Mouse (Mus musculus) heart, embryonic 13.5 days (tissue): ENCODE measurements around the gene Asb8. TPM values are rescaled to one million over a fixed set of nuclear protein-coding genes. Genes with fewer than 3 reads are reported as not detected.

Source experiments
- ATAC-seq: fragments of 200-750 bp; cut with Nextera tagmentation; 2 replicates; pipeline ENCODE4 v1.8.0; 2017; ENCODE audit warnings: moderate TSS enrichment; ENCODE audit not compliant: insufficient number of reproducible peaks, low FRiP score, low TSS enrichment; ENCODE audit errors: extremely low read depth
- H3K27ac ChIP-seq: fragments of 300-500 bp; sonication (generic); replicated peaks from 2 replicates; pipeline ENCODE4 v1.5.1; 2015; ENCODE audit warnings: moderate library complexity, mild to moderate bottlenecking, inconsistent platforms
- H3K27me3 ChIP-seq: fragments of 300-500 bp; sonication (generic); replicated peaks from 2 replicates; pipeline ENCODE4 v1.6.1; 2015; ENCODE audit warnings: mild to moderate bottlenecking, inconsistent platforms
- H3K36me3 ChIP-seq: fragments of 300-500 bp; sonication (generic); 2 replicates; pipeline ENCODE4 v1.6.1; 2015; ENCODE audit warnings: mild to moderate bottlenecking, inconsistent platforms
- H3K4me1 ChIP-seq: fragments of 300-500 bp; sonication (generic); 2 replicates; pipeline ENCODE4 v1.6.1; 2015; ENCODE audit warnings: inconsistent platforms
- H3K4me2 ChIP-seq: fragments of 300-500 bp; sonication (generic); 2 replicates; pipeline ENCODE4 v1.6.1; 2015; ENCODE audit warnings: inconsistent platforms, mild to moderate bottlenecking, moderate library complexity
- H3K4me3 ChIP-seq: fragments of 300-500 bp; sonication (generic); 2 replicates; pipeline ENCODE4 v1.5.1; 2015; ENCODE audit warnings: moderate library complexity, mild to moderate bottlenecking, inconsistent platforms
- H3K9ac ChIP-seq: fragments of 300-500 bp; sonication (generic); 2 replicates; pipeline ENCODE4 v1.6.1; 2015; ENCODE audit warnings: inconsistent platforms, mild to moderate bottlenecking, moderate library complexity
- H3K9me3 ChIP-seq: fragments of 300-500 bp; sonication (generic); 2 replicates; pipeline ENCODE4 v1.6.1; 2016; ENCODE audit warnings: inconsistent platforms
- WGBS: fragments of 180-500 bp; shearing (Covaris S2); methylation state at CpG from one replicate; pipeline ENCODE4 v1.1.7; 2015; ENCODE audit warnings: mixed read lengths; 5-methylcytosine and 5-hydroxymethylcytosine counted together
- polyA plus RNA-seq: library from polyadenylated mRNA; unstranded; fragments of >200 nt; fragmentation: Nextera tagmentation; extraction: Ambion mirVana; gene quantifications from 2 replicates; pipeline ENCODE4 v1.2.1, GENCODE M21; 2015

Asb8 gene
- polyA plus RNA-seq, 1 experiment from 2014 or later: 76.5 TPM

DNA sequence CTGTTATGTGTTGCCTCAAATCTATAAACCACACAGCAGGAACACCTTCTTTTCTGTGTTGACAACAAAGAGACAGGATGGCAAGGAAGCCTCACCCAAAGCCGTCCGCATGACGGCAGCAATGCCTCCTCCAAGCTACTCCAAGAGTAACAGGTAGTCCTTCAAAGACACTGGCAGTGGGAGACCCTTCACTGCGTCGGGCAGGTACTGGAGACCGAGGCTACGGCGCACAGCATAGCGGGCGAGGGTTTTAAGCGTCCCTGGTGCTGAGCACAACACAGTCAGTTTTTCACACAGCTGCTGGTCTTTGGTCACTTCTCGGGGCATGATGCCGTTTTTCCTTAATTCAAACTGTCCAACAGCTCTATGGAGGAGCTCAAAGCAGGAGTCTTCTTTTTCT, 29.8 kb downstream of the Asb8 start:
- H3K4me2 ChIP-seq: no peak overlapping the region
- H3K36me3 ChIP-seq: peaks cover 100% of the 10 kb centered on the region

DNA sequence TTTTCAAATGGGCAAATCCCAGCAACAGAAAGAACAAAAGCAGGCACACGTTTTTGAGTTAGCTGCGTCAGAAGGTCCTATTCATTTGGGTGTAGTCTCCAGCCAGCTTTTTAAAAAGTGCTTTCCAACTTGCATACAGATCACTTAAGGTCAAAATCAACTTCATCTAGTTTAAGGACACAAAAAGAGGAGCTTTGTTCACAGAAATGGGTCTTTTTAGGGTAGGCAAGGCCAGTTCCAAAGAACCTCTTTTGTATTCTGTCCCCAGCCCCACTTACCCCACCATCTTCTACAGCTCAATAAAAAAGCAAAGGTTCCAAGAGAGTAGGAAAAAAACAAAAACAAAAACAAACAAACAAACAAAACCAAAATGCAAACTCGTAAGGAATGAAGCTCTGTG, 30.8 kb downstream of the Asb8 start:
- ATAC-seq: no peak
- Histone ChIP-seq H3K27me3 (no peaks in the 10 kb centered on the region), H3K27ac (no peak overlapping the region), H3K4me1 (no peaks in the 10 kb centered on the region), H3K9me3 (no peaks in the 10 kb centered on the region), H3K36me3 (peaks cover 100% of the 10 kb centered on the region), H3K9ac (no peak overlapping the region), H3K4me3 (no peak overlapping the region), H3K4me2 (no peak overlapping the region)
- WGBS: 77% methylated on average over 3 of the region's 3 CpGs

More for the DNA sequence above, 29.8 kb downstream of the Asb8 start:
- H3K27me3 ChIP-seq: no peaks in the 10 kb centered on the region
- H3K4me3 ChIP-seq: no peak overlapping the region
- ATAC-seq: no peak
- 89% methylated on average over 13 of the region's 13 CpGs for WGBS
- H3K4me1 ChIP-seq: no peaks in the 10 kb centered on the region
- no peak overlapping the region for H3K9ac ChIP-seq
- H3K9me3 ChIP-seq: no peaks in the 10 kb centered on the region
- H3K27ac ChIP-seq: no peak overlapping the region

DNA sequence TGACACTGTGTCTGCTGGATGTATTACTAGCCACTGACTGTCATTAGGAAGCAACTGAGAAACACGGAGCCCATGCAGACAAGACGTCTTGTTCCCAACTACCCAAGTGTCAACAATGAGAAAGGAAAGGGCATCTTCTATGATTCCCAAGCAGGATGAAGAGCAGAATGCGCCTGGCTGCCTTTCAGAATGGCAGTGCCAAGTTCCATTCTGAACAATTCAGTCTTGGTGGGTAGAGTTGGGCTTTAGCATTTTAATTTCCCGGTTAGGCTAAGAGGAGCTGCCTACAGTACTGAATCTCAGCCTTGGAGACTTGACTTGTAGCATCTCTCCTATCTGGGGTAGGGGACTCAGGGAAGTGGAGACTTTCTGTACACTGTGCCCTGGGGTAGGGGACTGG, 31.4 kb downstream of the Asb8 start:
- no peak overlapping the region for H3K9ac ChIP-seq
- WGBS: 87% methylated on average over 4 of the region's 4 CpGs
- H3K4me3 ChIP-seq: no peak overlapping the region
- H3K36me3 ChIP-seq: peaks cover 100% of the 10 kb centered on the region
- H3K4me1 ChIP-seq: no peaks in the 10 kb centered on the region
- ATAC-seq: no peak
- H3K27ac ChIP-seq: no peak overlapping the region
- no peaks in the 10 kb centered on the region for H3K9me3 ChIP-seq
- H3K4me2 ChIP-seq: no peak overlapping the region
- H3K27me3 ChIP-seq: no peaks in the 10 kb centered on the region

DNA sequence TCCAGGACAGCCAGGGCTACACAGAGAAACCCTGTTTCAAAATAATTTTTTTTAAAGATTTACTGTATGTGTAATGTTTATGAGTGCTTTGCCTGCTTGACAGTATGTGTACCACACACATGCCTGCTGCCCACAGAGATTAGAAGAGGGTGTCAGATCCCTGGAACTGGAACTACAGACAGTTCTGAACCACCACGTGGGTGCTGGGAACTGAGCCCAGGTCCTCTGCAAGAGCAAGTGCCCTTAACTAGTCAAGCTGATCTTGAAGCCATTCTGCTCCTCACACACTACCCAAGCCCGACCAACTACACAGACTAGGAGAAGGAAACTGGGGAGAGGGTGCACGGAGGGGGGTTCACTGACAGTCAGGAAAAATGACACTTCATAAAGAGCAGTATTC, 32.0 kb downstream of the Asb8 start:
- 86% methylated on average over 3 of the region's 3 CpGs for WGBS
- peaks cover 100% of the 10 kb centered on the region for H3K36me3 ChIP-seq
- H3K27me3 ChIP-seq: no peaks in the 10 kb centered on the region
- no peak overlapping the region for H3K9ac ChIP-seq
- no peaks in the 10 kb centered on the region for H3K4me1 ChIP-seq
- H3K4me2 ChIP-seq: no peak overlapping the region
- H3K9me3 ChIP-seq: no peaks in the 10 kb centered on the region
- ATAC-seq: no peak
- H3K27ac ChIP-seq: no peak overlapping the region
- no peak overlapping the region for H3K4me3 ChIP-seq

DNA sequence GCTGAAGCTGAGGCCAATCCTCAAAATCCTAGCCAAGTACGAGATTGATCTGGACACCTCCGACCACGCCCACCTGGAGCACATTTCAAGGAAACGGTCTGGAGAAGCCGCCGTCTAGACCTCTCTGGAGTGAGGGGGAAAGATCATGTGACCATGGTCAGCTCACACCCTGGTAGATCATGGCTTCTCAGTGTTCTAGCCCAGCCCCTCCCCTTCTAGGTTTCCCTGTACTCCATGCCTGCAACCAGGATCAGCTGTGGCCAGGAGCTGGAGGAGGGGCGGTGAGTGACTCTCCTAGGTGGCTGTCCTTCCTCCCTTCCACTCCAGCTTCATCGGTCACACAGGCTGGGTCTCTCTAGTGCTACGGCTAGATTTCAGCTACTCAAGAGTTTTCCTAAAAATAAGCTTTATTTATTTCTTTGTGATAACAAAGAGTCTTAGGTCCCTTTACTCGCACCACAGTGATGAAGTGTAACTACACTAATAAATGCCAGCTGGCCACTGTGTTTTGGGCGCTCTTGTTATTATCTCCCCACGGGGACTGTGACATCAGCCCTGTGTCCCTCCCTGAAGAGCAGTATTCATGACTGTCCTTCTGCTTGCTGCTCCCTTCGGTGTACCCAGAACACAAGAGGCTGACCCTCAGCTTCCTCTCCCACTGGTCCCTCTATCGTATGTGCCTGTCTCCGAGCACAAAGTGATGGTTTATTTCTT, 33.3 kb downstream of the Asb8 start:
- Histone ChIP-seq H3K9ac (no peak overlapping the region), H3K9me3 (no peaks in the 10 kb centered on the region), H3K27ac (no peak overlapping the region), H3K4me3 (no peak overlapping the region), H3K4me1 (no peaks in the 10 kb centered on the region), H3K36me3 (peaks cover 100% of the 10 kb centered on the region), H3K27me3 (no peaks in the 10 kb centered on the region), H3K4me2 (no peak overlapping the region)
- 79% methylated on average over 15 of the region's 15 CpGs for WGBS
- no peak for ATAC-seq

DNA sequence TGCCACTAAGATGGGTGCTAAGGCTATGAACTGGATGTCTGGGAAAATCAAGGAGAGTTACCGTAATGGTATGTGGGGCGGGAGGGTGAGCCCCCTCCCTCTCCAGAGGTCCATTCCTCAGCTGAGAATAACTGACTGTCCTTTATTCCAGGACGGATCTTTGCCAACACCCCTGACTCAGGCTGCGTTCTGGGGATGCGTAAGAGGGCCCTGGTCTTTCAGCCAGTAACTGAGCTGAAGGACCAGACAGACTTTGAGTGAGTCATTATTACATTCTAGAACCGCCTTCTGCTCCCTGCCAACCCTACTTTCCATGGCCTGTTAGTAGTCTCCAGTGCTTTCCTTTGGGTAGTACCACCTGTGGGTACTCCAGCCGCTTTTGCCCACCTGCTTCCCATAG, 34.0 kb downstream of the Asb8 start:
- no peak overlapping the region for H3K4me3 ChIP-seq
- H3K4me1 ChIP-seq: no peaks in the 10 kb centered on the region
- H3K4me2 ChIP-seq: no peak overlapping the region
- H3K9ac ChIP-seq: no peak overlapping the region
- H3K36me3 ChIP-seq: peaks cover 100% of the 10 kb centered on the region
- no peaks in the 10 kb centered on the region for H3K9me3 ChIP-seq
- H3K27ac ChIP-seq: no peak overlapping the region
- no peaks in the 10 kb centered on the region for H3K27me3 ChIP-seq
- no peak for ATAC-seq
- WGBS: 83% methylated on average over 7 of the region's 7 CpGs

DNA sequence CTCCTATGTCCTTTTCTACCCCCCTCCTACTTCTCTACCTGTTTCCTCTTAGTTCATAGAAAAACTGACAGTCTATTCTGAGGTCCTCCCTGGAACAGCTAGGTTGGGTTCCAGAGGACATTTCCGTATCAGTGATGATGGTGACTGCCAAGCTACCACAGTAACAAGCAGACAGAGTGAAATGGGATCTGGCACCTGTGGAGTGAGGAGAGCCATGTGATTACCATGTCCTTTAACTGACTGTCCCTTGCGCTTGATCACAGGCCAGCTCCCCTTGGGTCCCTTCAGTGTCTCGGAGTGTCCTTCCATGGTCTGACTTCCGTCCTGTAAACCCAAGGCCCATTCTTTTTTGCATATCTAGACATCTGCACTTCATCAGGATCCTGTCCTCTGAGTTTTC, 34.4 kb downstream of the Asb8 start:
- no peak for ATAC-seq
- no peaks in the 10 kb centered on the region for H3K27me3 ChIP-seq
- no peak overlapping the region for H3K9ac ChIP-seq
- H3K4me3 ChIP-seq: no peak overlapping the region
- no peaks in the 10 kb centered on the region for H3K4me1 ChIP-seq
- no peak overlapping the region for H3K4me2 ChIP-seq
- H3K27ac ChIP-seq: no peak overlapping the region
- H3K36me3 ChIP-seq: peaks cover 100% of the 10 kb centered on the region
- H3K9me3 ChIP-seq: no peaks in the 10 kb centered on the region
- 88% methylated on average over 4 of the region's 4 CpGs for WGBS

DNA sequence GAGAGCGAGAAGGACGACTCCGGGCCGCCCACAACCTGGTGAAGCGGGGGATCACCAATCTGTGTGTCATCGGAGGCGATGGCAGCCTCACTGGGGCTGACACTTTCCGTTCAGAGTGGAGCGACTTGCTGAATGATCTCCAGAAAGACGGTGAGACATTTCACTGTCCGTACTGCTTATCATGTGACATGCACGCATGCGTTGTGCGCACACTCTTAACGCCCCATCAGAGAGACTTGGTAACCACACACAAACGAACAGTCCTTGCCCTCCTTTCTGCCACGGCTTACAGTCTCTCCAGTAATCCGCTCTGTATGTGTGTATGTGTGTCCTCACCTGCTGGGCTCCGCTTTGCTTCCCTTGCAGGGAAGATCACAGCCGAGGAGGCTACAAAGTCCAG, 44.6 kb downstream of the Asb8 start:
- WGBS: 89% methylated on average over 20 of the region's 20 CpGs
- Histone ChIP-seq H3K36me3 (peaks cover 94% of the 10 kb centered on the region), H3K9ac (no peak overlapping the region), H3K4me1 (peaks cover 4% of the 10 kb centered on the region), H3K4me2 (no peak overlapping the region), H3K9me3 (no peaks in the 10 kb centered on the region), H3K4me3 (no peak overlapping the region), H3K27ac (no peak overlapping the region), H3K27me3 (no peaks in the 10 kb centered on the region)
- ATAC-seq: no peak

DNA sequence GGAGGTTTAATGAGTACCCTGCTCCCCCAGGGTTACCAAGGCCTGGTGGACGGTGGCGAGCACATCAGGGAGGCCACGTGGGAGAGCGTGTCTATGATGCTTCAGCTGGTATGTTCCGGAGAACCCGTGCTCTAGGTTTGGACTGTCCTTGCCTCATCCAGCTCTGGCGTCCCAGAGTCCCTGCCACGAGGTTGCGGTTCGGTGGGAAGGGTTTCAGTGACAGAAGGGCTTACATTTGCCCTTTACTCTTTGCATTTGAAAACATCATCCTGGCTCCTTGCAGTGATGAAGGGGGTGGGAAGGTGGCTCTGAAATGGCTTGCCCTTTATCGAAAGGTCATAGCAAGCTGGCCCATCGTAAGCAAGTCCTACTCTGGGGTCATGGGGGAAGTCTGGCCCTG, 46.1 kb downstream of the Asb8 start:
- H3K4me2 ChIP-seq: no peak overlapping the region
- WGBS: 86% methylated on average over 12 of the region's 12 CpGs
- no peak overlapping the region for H3K4me3 ChIP-seq
- H3K36me3 ChIP-seq: peaks cover 92% of the 10 kb centered on the region
- no peaks in the 10 kb centered on the region for H3K27me3 ChIP-seq
- no peak overlapping the region for H3K9ac ChIP-seq
- no peak overlapping the region for H3K27ac ChIP-seq
- ATAC-seq: no peak
- H3K9me3 ChIP-seq: no peaks in the 10 kb centered on the region
- peaks cover 17% of the 10 kb centered on the region for H3K4me1 ChIP-seq

DNA sequence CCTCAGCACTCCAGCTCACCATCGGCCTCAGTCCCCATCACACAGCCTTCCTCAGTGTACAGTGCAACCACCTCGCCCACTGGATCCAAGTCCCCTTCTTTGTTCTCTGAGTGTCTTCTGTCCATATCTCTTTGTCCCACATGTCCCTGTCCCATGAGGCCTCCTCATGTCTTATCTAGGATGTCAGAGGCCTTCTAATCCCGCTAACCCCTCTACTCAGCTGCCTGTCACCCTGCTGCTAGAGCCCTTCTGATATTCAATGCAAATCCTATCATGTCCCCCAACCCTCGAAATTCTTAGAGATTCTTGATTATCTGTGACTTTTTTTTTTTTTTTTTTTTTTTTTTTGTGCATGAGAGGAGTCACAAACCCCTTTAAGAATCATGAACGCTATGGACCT, 49.1 kb downstream of the Asb8 start:
- no peak overlapping the region for H3K4me3 ChIP-seq
- H3K4me2 ChIP-seq: no peak overlapping the region
- no peaks in the 10 kb centered on the region for H3K9me3 ChIP-seq
- H3K27me3 ChIP-seq: no peaks in the 10 kb centered on the region
- peaks cover 26% of the 10 kb centered on the region for H3K4me1 ChIP-seq
- no peak overlapping the region for H3K27ac ChIP-seq
- H3K36me3 ChIP-seq: peaks cover 87% of the 10 kb centered on the region
- H3K9ac ChIP-seq: no peak overlapping the region
- no peak for ATAC-seq
- WGBS: 67% methylated on average over 5 of the region's 5 CpGs

DNA sequence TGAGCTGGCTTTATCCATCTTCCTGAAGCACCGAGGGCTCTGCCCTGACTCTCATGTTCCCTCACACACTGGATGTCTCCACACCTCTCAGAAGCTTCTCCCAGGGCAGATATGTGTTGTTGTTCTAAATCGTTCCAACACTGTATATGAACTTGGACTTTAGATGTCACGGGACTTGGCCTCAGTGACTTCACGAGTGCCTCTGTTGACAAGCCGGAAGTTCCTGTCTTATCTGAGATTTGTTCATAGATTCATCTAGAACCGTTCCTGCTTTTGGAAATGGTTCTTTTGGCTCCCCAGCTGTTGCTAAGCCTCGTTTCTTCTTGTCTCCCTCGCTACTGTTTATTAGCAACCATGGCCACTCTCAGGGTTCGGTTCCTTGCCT, 49.7 kb downstream of the Asb8 start:
- no peak for ATAC-seq
- H3K4me1 ChIP-seq: peaks cover 32% of the 10 kb centered on the region
- H3K27ac ChIP-seq: no peak overlapping the region
- no peaks in the 10 kb centered on the region for H3K9me3 ChIP-seq
- no peak overlapping the region for H3K9ac ChIP-seq
- WGBS: 69% methylated on average over 9 of the region's 9 CpGs
- peaks cover 82% of the 10 kb centered on the region for H3K36me3 ChIP-seq
- no peak overlapping the region for H3K4me2 ChIP-seq
- H3K4me3 ChIP-seq: no peak overlapping the region
- no peaks in the 10 kb centered on the region for H3K27me3 ChIP-seq
